Mouse (Mus musculus) neural tube, embryonic 14.5 days (tissue): ENCODE measurements around the gene Ncs1. TPM values are rescaled to one million over a fixed set of nuclear protein-coding genes. Genes with fewer than 3 reads are reported as not detected.

ENCODE experiments used
- ATAC-seq: fragments of 200-750 bp; cut with Nextera tagmentation; 2 replicates; pipeline ENCODE4 v1.8.0; 2017; ENCODE audit warnings: low read depth, mild to moderate bottlenecking, moderate TSS enrichment, moderate library complexity
- H3K27ac ChIP-seq: fragments of 300-500 bp; sonication (generic); 2 replicates; pipeline ENCODE4 v1.5.1; 2014; ENCODE audit warnings: low read depth, mild to moderate bottlenecking, control low read depth, low read length, moderate library complexity, mixed read lengths
- H3K27me3 ChIP-seq: fragments of 300-500 bp; sonication (generic); 2 replicates; pipeline ENCODE4 v1.6.1; 2014; ENCODE audit warnings: low read length; ENCODE audit not compliant: control insufficient read depth, insufficient read depth
- H3K36me3 ChIP-seq: fragments of 300-500 bp; sonication (generic); 2 replicates; pipeline ENCODE4 v1.6.1; 2014; ENCODE audit warnings: low read length, mixed read lengths; ENCODE audit not compliant: control insufficient read depth, insufficient read depth
- H3K4me1 ChIP-seq: fragments of 300-500 bp; sonication (generic); 2 replicates; pipeline ENCODE4 v1.6.1; 2014; ENCODE audit warnings: low read length; ENCODE audit not compliant: control insufficient read depth, insufficient read depth
- H3K4me2 ChIP-seq: fragments of 300-500 bp; sonication (generic); 2 replicates; pipeline ENCODE4 v1.6.1; 2014; ENCODE audit warnings: mild to moderate bottlenecking, low read depth, low read length, control low read depth
- H3K4me3 ChIP-seq: fragments of 300-500 bp; sonication (generic); 2 replicates; pipeline ENCODE4 v1.5.1; 2014; ENCODE audit warnings: low read depth, low read length, control low read depth, mixed read lengths
- H3K9ac ChIP-seq: fragments of 300-500 bp; sonication (generic); replicated peaks from 2 replicates; pipeline ENCODE4 v1.6.1; 2014; ENCODE audit warnings: low read depth, mild to moderate bottlenecking, control low read depth, low read length, mixed read lengths
- H3K9me3 ChIP-seq: fragments of 300-500 bp; sonication (generic); 2 replicates; pipeline ENCODE4 v1.6.1; 2016; ENCODE audit warnings: low read length; ENCODE audit not compliant: control insufficient read depth
- WGBS: fragments of 180-500 bp; shearing (Covaris S2); extraction: QIAGEN DNeasy Blood & Tissue Kit; methylation state at CpG from one replicate; pipeline ENCODE4 v1.1.7; 2014; 5-methylcytosine and 5-hydroxymethylcytosine counted together
- polyA plus RNA-seq: library from polyadenylated mRNA; unstranded; fragments of >200 nt; fragmentation: Nextera tagmentation; extraction: Ambion mirVana; gene quantifications from 2 replicates; pipeline ENCODE4 v1.2.1, GENCODE M21; 2014

Gene Ncs1
- polyA plus RNA-seq = 201 and 209 TPM in 2 replicates

DNA sequence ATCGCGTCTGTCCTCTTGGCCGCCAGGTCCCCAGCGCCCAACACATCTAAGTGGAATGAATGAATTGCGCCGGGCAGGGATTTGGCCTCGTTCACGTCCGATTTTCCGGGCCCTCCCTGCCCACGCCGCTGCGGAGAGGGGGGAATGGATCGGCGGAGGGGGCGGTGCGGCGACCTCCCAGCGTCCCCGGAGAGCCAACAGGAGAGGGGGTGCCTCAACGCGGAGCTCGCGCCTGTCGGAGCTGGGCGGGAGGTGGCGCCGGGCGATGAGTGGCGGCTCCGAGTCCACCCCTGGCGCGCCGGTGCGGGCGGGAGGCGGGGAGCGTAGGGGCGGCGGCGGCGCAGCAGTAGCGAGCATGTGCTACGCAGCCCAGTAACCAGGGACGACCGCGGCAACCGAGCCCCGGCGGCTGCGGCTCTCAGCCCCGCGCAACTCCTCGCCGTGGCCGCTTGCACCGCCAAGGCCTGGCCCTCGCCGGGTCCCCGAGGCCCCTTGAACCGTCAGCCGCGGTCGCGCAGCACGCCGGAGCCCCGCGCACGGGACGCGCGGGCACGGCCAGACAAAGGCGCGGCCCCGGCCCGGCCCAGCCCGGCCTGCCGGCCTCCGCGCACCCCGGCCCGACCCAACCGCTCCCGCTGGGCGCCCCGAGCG lies at the start of gene Ncs1:
Ncs1 (plus strand) TSS at position 333 of the 651 bp plus-strand sequence.
- WGBS = 1% methylated on average over 59 of the region's 89 CpGs
- Histone ChIP-seq H3K9ac (peak within 1 kb of the TSS; percentile 97), H3K9me3 (no peaks in the 10 kb centered on the region), H3K27ac (peak within 1 kb of the TSS; percentile 89), H3K4me1 (peaks cover 17% of the 10 kb centered on the region), H3K27me3 (peaks cover 4% of the 10 kb centered on the region; the same call in 1 of the 2 replicates), H3K36me3 (no peaks in the 10 kb centered on the region), H3K4me2 (peak within 1 kb of the TSS; percentile 70), H3K4me3 (peak within 1 kb of the TSS; percentile 72)
- peak; percentile 85 for ATAC-seq

DNA sequence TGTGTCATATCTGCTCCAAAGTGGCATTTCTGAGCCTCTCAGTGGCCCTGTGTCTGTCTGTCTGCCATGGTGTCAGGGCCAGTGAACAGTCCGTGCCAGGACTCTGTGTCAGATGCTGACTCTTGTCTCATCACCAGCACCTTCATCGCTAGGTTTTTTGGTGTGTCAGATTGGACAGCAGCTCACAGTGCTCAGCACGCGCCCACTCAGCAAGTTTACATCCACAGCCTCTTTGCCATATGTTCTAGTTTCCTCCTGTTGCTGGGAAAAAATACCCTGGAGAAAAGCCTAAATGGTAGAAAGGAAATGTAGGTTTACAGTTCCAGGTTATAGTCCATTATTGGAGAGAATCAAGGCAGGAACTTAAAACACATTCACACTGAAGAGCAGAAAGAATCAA lies 47.0 kb upstream of the Ncs1 start:
- 95% methylated on average over 4 of the region's 4 CpGs for WGBS
- no peaks in the 10 kb centered on the region for H3K27me3 ChIP-seq
- no peak for ATAC-seq

DNA sequence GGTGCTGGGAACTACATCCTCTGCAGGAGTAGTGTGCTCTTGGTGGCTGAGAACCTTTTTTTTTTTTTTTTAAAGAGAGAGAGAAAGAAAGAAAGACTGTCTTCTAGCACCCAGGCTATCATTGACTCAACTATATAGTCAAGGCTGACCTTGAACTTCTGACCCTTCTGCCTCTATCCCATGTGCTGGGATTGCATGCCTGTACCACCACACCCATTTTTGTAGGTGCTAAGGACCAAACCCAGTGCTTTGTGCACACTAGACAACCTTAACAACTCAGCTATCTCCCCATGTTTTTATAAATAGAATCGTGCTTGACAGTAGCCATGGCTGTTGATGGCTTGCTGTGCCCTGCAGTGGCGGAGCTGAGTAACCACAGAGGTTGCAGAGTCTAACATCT lies 45.6 kb upstream of the Ncs1 start:
- Histone ChIP-seq H3K9me3 (no peaks in the 10 kb centered on the region), H3K4me1 (no peaks in the 10 kb centered on the region), H3K9ac (no peak overlapping the region), H3K4me3 (no peak overlapping the region), H3K36me3 (peaks cover 9% of the 10 kb centered on the region; the same call in 1 of the 2 replicates), H3K4me2 (no peak overlapping the region), H3K27me3 (no peaks in the 10 kb centered on the region), H3K27ac (no peak overlapping the region)
- WGBS = 93% methylated on average over 2 of the region's 2 CpGs
- no peak for ATAC-seq

More for the DNA sequence above, 47.0 kb upstream of the Ncs1 start:
- Histone ChIP-seq H3K4me2 (no peak overlapping the region), H3K4me3 (no peak overlapping the region), H3K36me3 (peaks cover 9% of the 10 kb centered on the region; the same call in 1 of the 2 replicates), H3K4me1 (no peaks in the 10 kb centered on the region), H3K9me3 (no peaks in the 10 kb centered on the region), H3K9ac (no peak overlapping the region), H3K27ac (no peak overlapping the region)

DNA sequence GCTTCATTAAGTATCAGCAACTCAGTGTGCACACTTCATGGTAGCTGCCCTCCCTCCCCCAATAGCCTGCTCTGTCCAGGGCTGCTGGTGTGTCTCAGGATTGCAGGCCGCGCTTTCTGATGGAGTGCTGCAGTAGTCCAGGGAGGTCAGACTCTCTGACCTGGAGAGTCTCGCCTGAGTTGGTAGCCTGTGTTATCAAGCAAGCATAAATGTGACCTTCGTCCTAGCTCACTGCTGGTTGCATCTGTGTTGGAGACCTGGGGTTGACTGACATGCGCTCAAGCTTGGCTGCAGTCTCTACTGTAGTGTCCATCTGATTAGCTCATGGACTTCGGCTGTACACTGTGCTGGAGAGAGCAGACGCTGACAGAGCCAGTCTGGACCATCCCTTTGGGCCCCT lies 43.8 kb upstream of the Ncs1 start:
- no peak overlapping the region for H3K4me3 ChIP-seq
- peaks cover 9% of the 10 kb centered on the region; the same call in 1 of the 2 replicates for H3K36me3 ChIP-seq
- ATAC-seq = peak; percentile 34; the same call in 1 of the 2 replicates
- no peak overlapping the region for H3K27ac ChIP-seq
- H3K4me2 ChIP-seq = no peak overlapping the region
- H3K9me3 ChIP-seq = no peaks in the 10 kb centered on the region
- 76% methylated on average over 7 of the region's 7 CpGs for WGBS
- peaks cover 11% of the 10 kb centered on the region; the same call in 1 of the 2 replicates for H3K4me1 ChIP-seq
- H3K27me3 ChIP-seq = no peaks in the 10 kb centered on the region
- no peak overlapping the region for H3K9ac ChIP-seq

DNA sequence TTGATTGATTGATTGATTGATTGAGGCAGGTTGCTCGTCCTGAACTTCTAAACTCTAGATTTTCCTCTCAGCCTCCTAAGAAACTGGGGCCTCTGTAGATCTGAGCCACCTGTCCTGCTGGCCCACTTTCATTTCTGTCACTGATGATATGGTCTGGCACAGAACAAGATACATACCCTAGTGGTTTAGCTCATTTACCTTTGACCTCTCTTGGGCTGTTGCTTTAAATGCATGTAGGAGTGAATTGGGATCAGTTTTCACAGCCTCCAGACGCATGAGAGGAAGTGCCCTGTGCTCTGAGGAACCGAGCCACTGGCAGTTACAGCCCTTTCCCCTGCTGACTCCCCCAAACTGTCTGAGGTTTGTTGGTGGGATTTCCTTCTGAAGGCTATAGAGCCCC lies 43.3 kb upstream of the Ncs1 start:
- Histone ChIP-seq H3K27ac (no peak overlapping the region), H3K4me1 (peaks cover 15% of the 10 kb centered on the region; the same call in 1 of the 2 replicates), H3K27me3 (no peaks in the 10 kb centered on the region), H3K36me3 (peaks cover 8% of the 10 kb centered on the region; the same call in 1 of the 2 replicates), H3K9me3 (no peaks in the 10 kb centered on the region), H3K4me2 (no peak overlapping the region), H3K4me3 (no peak overlapping the region), H3K9ac (no peak overlapping the region)
- ATAC-seq = no peak
- WGBS = 33% methylated on average over 3 of the region's 3 CpGs

DNA sequence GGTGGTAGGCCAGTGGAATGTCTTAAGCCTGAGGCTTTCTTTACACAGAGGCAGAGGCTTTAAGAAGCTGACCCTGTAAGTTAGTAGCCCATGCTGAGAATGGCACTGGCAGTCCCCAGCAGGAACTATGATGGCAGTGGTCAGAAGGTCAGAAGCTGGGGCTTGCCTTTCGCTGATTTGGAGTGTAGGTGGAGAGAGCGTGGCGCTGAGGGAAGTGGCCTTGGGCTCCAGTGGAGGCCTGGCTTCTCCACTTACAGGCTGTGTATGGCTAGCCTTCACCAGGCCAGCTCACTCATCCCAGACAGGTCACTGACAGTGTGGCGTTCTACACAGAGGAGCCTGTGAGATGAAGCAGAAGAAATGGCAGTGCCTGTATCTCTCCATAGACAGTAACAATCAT lies 42.7 kb upstream of the Ncs1 start:
- Histone ChIP-seq H3K4me2 (no peak overlapping the region), H3K9ac (no peak overlapping the region), H3K9me3 (no peaks in the 10 kb centered on the region), H3K27me3 (no peaks in the 10 kb centered on the region), H3K27ac (no peak overlapping the region), H3K4me1 (peaks cover 15% of the 10 kb centered on the region; the same call in 1 of the 2 replicates), H3K4me3 (no peak overlapping the region), H3K36me3 (peaks cover 5% of the 10 kb centered on the region; the same call in 1 of the 2 replicates)
- 85% methylated on average over 4 of the region's 4 CpGs for WGBS
- no peak for ATAC-seq

DNA sequence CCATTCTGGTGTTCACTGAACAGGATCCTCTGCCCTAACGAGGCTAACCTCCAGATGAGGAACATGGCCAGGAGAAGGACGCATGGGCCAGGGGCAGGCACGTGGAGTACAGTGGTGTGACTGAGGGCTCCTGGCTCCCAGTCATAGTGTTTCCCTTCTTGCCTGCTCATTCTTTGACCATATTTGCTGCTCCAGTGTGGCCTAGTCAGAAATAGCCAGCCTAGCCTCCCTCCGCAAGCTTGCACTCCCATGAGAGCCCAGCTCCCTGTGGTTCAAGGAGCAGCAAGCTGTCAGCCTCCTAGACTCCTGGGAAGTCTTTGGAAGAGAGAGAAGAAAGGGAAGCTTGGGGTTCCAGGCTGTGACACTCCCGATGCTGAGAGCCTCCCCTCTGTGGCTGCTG lies 40.9 kb upstream of the Ncs1 start:
- no peaks in the 10 kb centered on the region for H3K27me3 ChIP-seq
- no peak overlapping the region for H3K4me3 ChIP-seq
- H3K9ac ChIP-seq = no peak overlapping the region
- peaks cover 8% of the 10 kb centered on the region; the same call in 1 of the 2 replicates for H3K36me3 ChIP-seq
- 92% methylated on average over 5 of the region's 5 CpGs for WGBS
- ATAC-seq = no peak
- no peak overlapping the region for H3K4me2 ChIP-seq
- H3K27ac ChIP-seq = no peak overlapping the region
- peaks cover 15% of the 10 kb centered on the region; the same call in 1 of the 2 replicates for H3K4me1 ChIP-seq
- no peaks in the 10 kb centered on the region for H3K9me3 ChIP-seq

DNA sequence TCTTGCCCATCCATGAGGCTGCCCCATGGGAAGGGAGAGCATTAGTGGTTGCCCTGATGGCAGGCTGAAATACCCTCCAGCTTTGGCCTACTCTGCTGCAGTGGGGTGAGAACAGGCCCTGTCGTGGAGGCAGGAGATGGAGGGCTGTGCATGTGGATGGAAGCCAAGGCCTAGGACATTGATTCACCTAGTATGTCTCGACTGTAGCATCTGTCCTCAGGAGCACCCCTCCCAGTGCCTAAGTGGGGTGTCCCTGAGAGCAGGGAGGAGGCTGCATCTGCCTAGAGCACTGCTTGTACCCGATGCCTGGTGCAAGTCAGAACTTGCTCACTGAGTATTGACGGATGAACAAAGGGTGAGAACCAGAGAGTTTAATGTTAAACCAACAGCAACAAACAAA lies 39.4 kb upstream of the Ncs1 start:
- no peak for ATAC-seq
- 72% methylated on average over 4 of the region's 4 CpGs for WGBS
- peaks cover 19% of the 10 kb centered on the region for H3K36me3 ChIP-seq
- H3K9me3 ChIP-seq = no peaks in the 10 kb centered on the region
- H3K4me3 ChIP-seq = no peak overlapping the region
- H3K4me2 ChIP-seq = no peak overlapping the region
- H3K9ac ChIP-seq = no peak overlapping the region
- H3K27me3 ChIP-seq = no peaks in the 10 kb centered on the region
- H3K4me1 ChIP-seq = peaks cover 15% of the 10 kb centered on the region; the same call in 1 of the 2 replicates
- H3K27ac ChIP-seq = 0 out of 2 replicates have a peak overlapping the region, but pooled peaks have one; percentile 34

DNA sequence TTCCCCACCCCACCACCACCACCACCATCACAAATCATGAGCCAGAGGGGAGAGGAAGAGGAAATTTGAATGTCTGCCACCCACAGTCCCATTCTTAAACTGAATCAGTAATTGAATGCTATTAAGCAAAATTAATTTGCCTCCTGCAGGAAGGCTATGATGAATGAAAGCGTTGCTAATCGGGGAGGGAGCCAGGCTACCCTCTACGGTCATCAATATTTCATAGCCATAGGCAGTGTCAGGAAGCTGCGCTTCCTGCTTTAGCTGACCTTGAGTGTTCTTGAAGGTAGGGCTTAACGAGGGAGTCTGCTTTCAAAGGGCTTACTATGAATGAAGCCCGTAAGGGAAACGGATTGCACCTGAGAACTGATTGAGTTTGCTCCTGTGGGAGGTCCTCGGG lies 38.7 kb upstream of the Ncs1 start:
- Histone ChIP-seq H3K36me3 (peaks cover 19% of the 10 kb centered on the region), H3K27me3 (no peaks in the 10 kb centered on the region), H3K4me1 (peaks cover 15% of the 10 kb centered on the region; the same call in 1 of the 2 replicates), H3K9me3 (no peaks in the 10 kb centered on the region), H3K27ac (peak overlapping the region; percentile 44; the same call in 1 of the 2 replicates), H3K9ac (no peak overlapping the region), H3K4me3 (no peak overlapping the region), H3K4me2 (no peak overlapping the region)
- peak; percentile 60 for ATAC-seq
- 36% methylated on average over 8 of the region's 8 CpGs for WGBS
